Mouse (Mus musculus) heart, adult 8-10 months (tissue): ENCODE measurements around the gene Zfp180. TPM values are rescaled to one million over a fixed set of nuclear protein-coding genes. Genes with fewer than 3 reads are reported as not detected.

Experiments
- total RNA-seq, 4 experiments: library from RNA; stranded (reverse); gene quantifications; 2 replicates each; pipeline ENCODE4 v1.2.4; 2022

Zfp180 gene
- total RNA-seq, 4 experiments from 2014 or later, result 12.7 to 16.9 (median 16.1) TPM

Other genes starting within 250 kb of the Zfp180 start
- gene Vmn1r176, start 244.6 kb upstream of the Zfp180 start, total RNA-seq, result not detected
- gene Vmn1r177, start 215.5 kb upstream of the Zfp180 start, total RNA-seq, result not detected
- gene Vmn1r178, start 189.9 kb upstream of the Zfp180 start, total RNA-seq, result not detected
- not detected for gene Vmn1r179, start 154.9 kb upstream of the Zfp180 start, total RNA-seq
- not detected for gene Vmn1r180, start 131.3 kb upstream of the Zfp180 start, total RNA-seq
- not detected for gene Vmn1r181, start 107.3 kb upstream of the Zfp180 start, total RNA-seq
- not detected for gene V1rd19, start 80.2 kb upstream of the Zfp180 start, total RNA-seq
- gene Vmn1r183, start 28.7 kb upstream of the Zfp180 start, total RNA-seq, result not detected
- 1 to 10 TPM; 2.8 to 3.9 (median 3.2) TPM for gene Zfp112, start 30.4 kb downstream of the Zfp180 start, total RNA-seq
- 1 to 10 TPM; 4.0 to 5.5 (median 4.5) TPM for gene Zfp235, start 52.2 kb downstream of the Zfp180 start, total RNA-seq
- gene Zfp114, start 93.1 kb downstream of the Zfp180 start, total RNA-seq, result under 1 TPM in 2 of 4 experiments, not detected in 2; 0.11 to 0.13 TPM
- gene Zfp111, start 129.5 kb downstream of the Zfp180 start, total RNA-seq, result 1 to 10 TPM; 1.8 to 4.3 (median 3.4) TPM
- gene Zfp109, start 155.6 kb downstream of the Zfp180 start, total RNA-seq, result 1 to 10 TPM; 1.7 to 2.0 (median 1.9) TPM
- 1 to 10 TPM; 1.4 to 1.8 (median 1.5) TPM for gene Zfp108, start 172.9 kb downstream of the Zfp180 start, total RNA-seq
- gene Zfp93, start 188.5 kb downstream of the Zfp180 start, total RNA-seq, result 1 to 10 TPM; 3.5 to 7.4 (median 4.0) TPM
- gene Zfp61, start 219.3 kb downstream of the Zfp180 start, total RNA-seq, result 1 to 10 TPM; 3.0 to 5.1 (median 3.7) TPM
- gene Zfp94, start 234.7 kb downstream of the Zfp180 start, total RNA-seq, result 1 to 10 TPM; 1.1 to 2.8 (median 2.1) TPM